Mouse (Mus musculus): ENCODE data around the gene Fzd5. TPM values are rescaled to one million over a fixed set of nuclear protein-coding genes. Genes with fewer than 3 reads are reported as not detected.

The Fzd5 gene
- polyA plus RNA-seq, 1 experiment from 2014 or later: 2.0 TPM

- Histone ChIP-seq H3K4me1 (replicated peaks) (peaks cover 2% of the 10 kb centered on the region; the same call in 1 of the 2 replicates), H3K36me3 (peaks cover 21% of the 10 kb centered on the region), H3K4me2 (no peak overlapping the region), H3K9me3 (replicated peaks) (no peaks in the 10 kb centered on the region), H3K27me3 (replicated peaks) (no peaks in the 10 kb centered on the region), H3K27ac (ENCODE audit: poor library complexity, severe bottlenecking) (no peak overlapping the region), H3K4me3 (no peak overlapping the region), H3K9ac (no peak overlapping the region)
- 29% methylated on average over 2 of the region's 2 CpGs for WGBS
- ATAC-seq (ENCODE audit: insufficient number of reproducible peaks, low FRiP score): no peak
Measured at GRCm38 (mm10) chr1:64709891-64710290, 27.7 kb downstream of the Fzd5 start.

- no peak overlapping the region for H3K4me3 ChIP-seq
- H3K4me2 ChIP-seq: no peak overlapping the region
- H3K27me3 ChIP-seq (replicated peaks): no peaks in the 10 kb centered on the region
- 80% methylated on average over 2 of the region's 2 CpGs for WGBS
- no peak overlapping the region for H3K9ac ChIP-seq
- H3K4me1 ChIP-seq (replicated peaks): peaks cover 3% of the 10 kb centered on the region; the same call in 1 of the 2 replicates
- H3K36me3 ChIP-seq: peaks cover 31% of the 10 kb centered on the region
- no peak for ATAC-seq (ENCODE audit: insufficient number of reproducible peaks, low FRiP score)
- H3K27ac ChIP-seq (ENCODE audit: poor library complexity, severe bottlenecking): no peak overlapping the region
- H3K9me3 ChIP-seq (replicated peaks): no peaks in the 10 kb centered on the region
Measured at GRCm38 (mm10) chr1:64706610-64707009, 30.9 kb downstream of the Fzd5 start.

- Histone ChIP-seq H3K4me3 (no peak overlapping the region), H3K9me3 (replicated peaks) (no peaks in the 10 kb centered on the region), H3K9ac (no peak overlapping the region), H3K36me3 (peaks cover 32% of the 10 kb centered on the region), H3K27ac (ENCODE audit: poor library complexity, severe bottlenecking) (no peak overlapping the region), H3K4me2 (no peak overlapping the region), H3K4me1 (replicated peaks) (peaks cover 4% of the 10 kb centered on the region; the same call in 1 of the 2 replicates), H3K27me3 (replicated peaks) (no peaks in the 10 kb centered on the region)
- ATAC-seq (ENCODE audit: insufficient number of reproducible peaks, low FRiP score): no peak
- 43% methylated on average over 6 of the region's 6 CpGs for WGBS
Measured at GRCm38 (mm10) chr1:64705230-64705629, 32.3 kb downstream of the Fzd5 start.

GRCm38 (mm10) chr1:64701780-64702179, 35.8 kb downstream of the Fzd5 start:
- no peak overlapping the region for H3K4me3 ChIP-seq
- peaks cover 4% of the 10 kb centered on the region; the same call in 1 of the 2 replicates for H3K4me1 ChIP-seq (replicated peaks)
- no peaks in the 10 kb centered on the region for H3K9me3 ChIP-seq (replicated peaks)
- no peak overlapping the region for H3K9ac ChIP-seq
- WGBS: 53% methylated on average over 3 of the region's 3 CpGs
- ATAC-seq (ENCODE audit: insufficient number of reproducible peaks, low FRiP score): no peak
- no peak overlapping the region for H3K4me2 ChIP-seq
- H3K27me3 ChIP-seq (replicated peaks): no peaks in the 10 kb centered on the region
- no peak overlapping the region for H3K27ac ChIP-seq (ENCODE audit: poor library complexity, severe bottlenecking)
- peaks cover 24% of the 10 kb centered on the region for H3K36me3 ChIP-seq

- WGBS: 92% methylated on average over 3 of the region's 3 CpGs
- Histone ChIP-seq H3K27ac (ENCODE audit: poor library complexity, severe bottlenecking) (no peak overlapping the region), H3K4me3 (no peak overlapping the region), H3K36me3 (no peaks in the 10 kb centered on the region), H3K27me3 (replicated peaks) (no peaks in the 10 kb centered on the region), H3K4me1 (replicated peaks) (peaks cover 7% of the 10 kb centered on the region), H3K9me3 (replicated peaks) (no peaks in the 10 kb centered on the region), H3K9ac (no peak overlapping the region), H3K4me2 (no peak overlapping the region)
- ATAC-seq (ENCODE audit: insufficient number of reproducible peaks, low FRiP score): no peak
Measured at GRCm38 (mm10) chr1:64695156-64695555, 42.4 kb downstream of the Fzd5 start.

GRCm38 (mm10) chr1:64691581-64691980, 46.0 kb downstream of the Fzd5 start:
- peaks cover 16% of the 10 kb centered on the region for H3K4me1 ChIP-seq (replicated peaks)
- H3K27me3 ChIP-seq (replicated peaks): no peaks in the 10 kb centered on the region
- H3K9me3 ChIP-seq (replicated peaks): no peaks in the 10 kb centered on the region
- H3K36me3 ChIP-seq: no peaks in the 10 kb centered on the region
- H3K4me3 ChIP-seq: peak overlapping the region; percentile 88
- H3K9ac ChIP-seq: peak overlapping the region; percentile 94
- no peak for ATAC-seq (ENCODE audit: insufficient number of reproducible peaks, low FRiP score)
- 4% methylated on average over 9 of the region's 9 CpGs for WGBS
- H3K4me2 ChIP-seq: peak overlapping the region; percentile 90
- H3K27ac ChIP-seq (ENCODE audit: poor library complexity, severe bottlenecking): peak overlapping the region; percentile 70; the same call in 1 of the 2 replicates

GRCm38 (mm10) chr1:64691121-64691551, 46.4 kb downstream of the Fzd5 start:
- Histone ChIP-seq H3K36me3 (no peaks in the 10 kb centered on the region), H3K27ac (ENCODE audit: poor library complexity, severe bottlenecking) (peak overlapping the region; percentile 70), H3K4me1 (replicated peaks) (peaks cover 16% of the 10 kb centered on the region), H3K4me2 (peak overlapping the region; percentile 90), H3K9me3 (replicated peaks) (no peaks in the 10 kb centered on the region), H3K9ac (peak overlapping the region; percentile 94), H3K4me3 (peak overlapping the region; percentile 88), H3K27me3 (replicated peaks) (no peaks in the 10 kb centered on the region)
- under 1% methylated on average over 54 of the region's 55 CpGs for WGBS
- no peak; the same call in 1 of the 2 replicates for ATAC-seq (ENCODE audit: insufficient number of reproducible peaks, low FRiP score)

GRCm38 (mm10) chr1:64690213-64691013, 47.1 kb downstream of the Fzd5 start, which contains the start of gene Ccnyl1:
Gene Ccnyl1 (plus strand): TSS chr1:64690455.
- peaks cover 16% of the 10 kb centered on the region for H3K4me1 ChIP-seq (replicated peaks)
- H3K27ac ChIP-seq (ENCODE audit: poor library complexity, severe bottlenecking): peak within 1 kb of the TSS; percentile 70
- H3K36me3 ChIP-seq: no peaks in the 10 kb centered on the region
- peak within 1 kb of the TSS; percentile 88 for H3K4me3 ChIP-seq
- peak within 1 kb of the TSS; percentile 94 for H3K9ac ChIP-seq
- no peaks in the 10 kb centered on the region for H3K27me3 ChIP-seq (replicated peaks)
- peak within 1 kb of the TSS; percentile 90 for H3K4me2 ChIP-seq
- WGBS: 2% methylated on average over 68 of the region's 71 CpGs
- no peaks in the 10 kb centered on the region for H3K9me3 ChIP-seq (replicated peaks)
- ATAC-seq (ENCODE audit: insufficient number of reproducible peaks, low FRiP score): peak; percentile 100

- ATAC-seq (ENCODE audit: insufficient number of reproducible peaks, low FRiP score): no peak
- Histone ChIP-seq H3K27me3 (replicated peaks) (no peaks in the 10 kb centered on the region), H3K9me3 (replicated peaks) (no peaks in the 10 kb centered on the region), H3K36me3 (no peaks in the 10 kb centered on the region), H3K9ac (peak overlapping the region; percentile 74), H3K27ac (ENCODE audit: poor library complexity, severe bottlenecking) (peak overlapping the region; percentile 63), H3K4me2 (peak overlapping the region; percentile 89), H3K4me3 (peak overlapping the region; percentile 88), H3K4me1 (replicated peaks) (peaks cover 16% of the 10 kb centered on the region)
- 17% methylated on average over 9 of the region's 9 CpGs for WGBS
Measured at GRCm38 (mm10) chr1:64689561-64690212, 47.9 kb downstream of the Fzd5 start.

- 89% methylated on average over 4 of the region's 4 CpGs for WGBS
Measured at GRCm38 (mm10) chr1:64688046-64688445, 49.5 kb downstream of the Fzd5 start.

GRCm38 (mm10) chr1:64684440-64684839, 53.1 kb downstream of the Fzd5 start:
- no peaks in the 10 kb centered on the region for H3K36me3 ChIP-seq
- no peaks in the 10 kb centered on the region for H3K9me3 ChIP-seq (replicated peaks)
- no peak overlapping the region for H3K27ac ChIP-seq (ENCODE audit: poor library complexity, severe bottlenecking)
- no peaks in the 10 kb centered on the region for H3K27me3 ChIP-seq (replicated peaks)
- WGBS: 85% methylated on average over 2 of the region's 2 CpGs
- H3K4me3 ChIP-seq: no peak overlapping the region
- peaks cover 3% of the 10 kb centered on the region for H3K4me1 ChIP-seq (replicated peaks)
- H3K9ac ChIP-seq: no peak overlapping the region
- ATAC-seq (ENCODE audit: insufficient number of reproducible peaks, low FRiP score): no peak
- H3K4me2 ChIP-seq: no peak overlapping the region

More at GRCm38 (mm10) chr1:64688046-64688445, 49.5 kb downstream of the Fzd5 start:
- Histone ChIP-seq H3K27ac (ENCODE audit: poor library complexity, severe bottlenecking) (no peak overlapping the region), H3K4me2 (no peak overlapping the region), H3K9ac (no peak overlapping the region), H3K4me3 (no peak overlapping the region), H3K36me3 (no peaks in the 10 kb centered on the region), H3K27me3 (replicated peaks) (no peaks in the 10 kb centered on the region), H3K9me3 (replicated peaks) (no peaks in the 10 kb centered on the region), H3K4me1 (replicated peaks) (peaks cover 15% of the 10 kb centered on the region)
- ATAC-seq (ENCODE audit: insufficient number of reproducible peaks, low FRiP score): no peak
